Mouse (Mus musculus) heart, adult 2 months (tissue): ENCODE data around the gene Padi2.

Experiments
- CTCF ChIP-seq: fragments of 200-600 bp; IDR thresholded peaks from 2 replicates; pipeline ENCODE4 v1.8.1; 2022; ENCODE audit warnings: antibody characterized with exemption, mild to moderate bottlenecking, moderate library complexity
- POLR2A ChIP-seq: fragments of 200-500 bp; IDR thresholded peaks from 2 replicates; pipeline ENCODE4 v1.6.1; 2011; ENCODE audit warnings: mild to moderate bottlenecking, low read depth, low read length, control low read depth; ENCODE audit not compliant: insufficient read depth

DNA sequence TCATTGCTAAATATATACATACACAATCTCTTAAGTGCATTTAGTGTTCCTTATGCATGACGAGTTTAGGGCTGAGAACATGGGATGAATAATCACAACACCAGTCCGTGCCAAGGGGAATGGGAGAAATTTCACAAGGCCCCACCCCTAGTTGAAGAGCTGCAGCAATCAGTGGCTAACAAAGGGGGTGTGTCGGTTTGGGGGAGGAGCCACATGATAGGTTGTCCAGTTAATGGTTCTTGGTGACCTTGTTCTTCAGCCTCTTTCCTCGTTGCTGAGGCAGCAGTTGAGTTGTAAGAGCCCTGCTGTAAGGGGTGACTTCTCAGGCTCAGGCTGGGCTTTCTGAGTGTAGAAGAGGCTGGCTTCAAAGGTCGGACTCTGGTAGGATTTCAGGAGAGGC lies 56.8 kb downstream of the Padi2 start:
- no peak for TF ChIP-seq CTCF
- 0 out of 2 replicates have a peak, but pooled peaks have one; percentile 30 for TF ChIP-seq POLR2A
